Mouse (Mus musculus): ENCODE data around the gene Lypla2.
A peak's percentile ranks its signal among the peaks of the same experiment; 100 is the strongest.
"Not testable (repeated sequence)": the region's sequence is repeated elsewhere in the genome, so short reads cannot be mapped to it uniquely, and the experiment has no call there.

Lypla2 gene

GRCm38 (mm10) chr4:135949475-135949874 is 23.0 kb downstream of the Lypla2 start:
- no peak for DNase-seq (ENCODE audit: low read depth, low spot score)

DNA sequence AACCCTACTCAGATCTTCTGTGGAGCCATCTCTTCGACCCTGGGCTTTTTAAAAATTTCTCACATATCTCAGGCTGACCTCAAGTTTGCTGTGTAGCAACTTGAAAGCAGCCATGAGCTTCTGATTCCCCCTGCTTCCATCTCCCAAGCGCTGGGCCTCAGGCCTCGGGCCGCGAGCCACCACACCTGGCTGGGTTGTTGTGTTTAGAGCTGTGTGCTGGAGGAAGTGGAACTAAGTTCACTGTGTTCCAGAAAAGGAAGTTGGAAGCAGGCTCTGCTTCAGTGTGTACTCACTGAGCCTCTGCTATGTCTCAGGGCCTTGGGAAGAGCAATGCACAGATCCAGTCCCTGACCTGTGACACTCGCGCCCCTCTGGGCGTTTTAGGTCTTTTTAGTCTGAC is 24.3 kb downstream of the Lypla2 start:
- no peak for DNase-seq (ENCODE audit: low read depth, low spot score)

GRCm38 (mm10) chr4:135946659-135947301 is 25.6 kb downstream of the Lypla2 start:
- no peak for DNase-seq (ENCODE audit: low read depth, low spot score)

- peak; percentile 91 for DNase-seq (ENCODE audit: low read depth, low spot score)
Observed at GRCm38 (mm10) chr4:135946278-135946658, 26.2 kb downstream of the Lypla2 start, which contains the start of gene Hmgcl. Gene Hmgcl, plus strand, starts transcription at chr4:135946448.

DNA sequence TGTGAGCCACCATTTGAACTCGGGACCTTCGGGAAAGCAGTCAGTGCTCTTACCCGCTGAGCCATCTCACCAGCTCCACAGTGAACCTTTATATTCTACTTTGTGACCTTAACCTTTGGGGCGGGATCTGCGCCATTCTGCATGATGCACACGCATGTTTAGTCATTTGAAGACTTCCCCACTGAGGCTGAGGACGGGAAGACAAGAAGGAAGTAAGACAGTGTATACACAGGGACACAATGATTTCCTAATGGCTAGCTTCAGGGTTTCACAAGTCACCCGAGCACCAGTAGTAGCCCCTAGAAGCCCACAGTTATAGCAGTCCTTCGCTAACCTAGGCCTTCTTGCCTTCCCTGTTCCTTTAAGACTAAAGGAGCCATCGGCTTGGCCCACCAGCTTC is 26.7 kb downstream of the Lypla2 start:
- DNase-seq (ENCODE audit: low read depth, low spot score): no peak

GRCm38 (mm10) chr4:135943389-135943788 is 29.0 kb downstream of the Lypla2 start:
- DNase-seq (ENCODE audit: low read depth, low spot score): no peak

- DNase-seq (ENCODE audit: low read depth, low spot score): no peak
Observed at GRCm38 (mm10) chr4:135942193-135942592, 30.2 kb downstream of the Lypla2 start.

GRCm38 (mm10) chr4:135941026-135941425 is 31.4 kb downstream of the Lypla2 start:
- not testable (repeated sequence) for DNase-seq (ENCODE audit: low read depth, low spot score)

GRCm38 (mm10) chr4:135938858-135939257 is 33.6 kb downstream of the Lypla2 start:
- DNase-seq (ENCODE audit: low read depth, low spot score): no peak

GRCm38 (mm10) chr4:135935502-135935901 is 36.9 kb downstream of the Lypla2 start:
- no peak for DNase-seq (ENCODE audit: low read depth, low spot score)

GRCm38 (mm10) chr4:135934708-135935500 is 37.5 kb downstream of the Lypla2 start:
- no peak for DNase-seq (ENCODE audit: low read depth, low spot score)

GRCm38 (mm10) chr4:135931832-135932231 is 40.6 kb downstream of the Lypla2 start:
- DNase-seq (ENCODE audit: low read depth, low spot score): no peak

GRCm38 (mm10) chr4:135930239-135930638 is 42.2 kb downstream of the Lypla2 start:
- no peak for DNase-seq (ENCODE audit: low read depth, low spot score)

- DNase-seq (ENCODE audit: low read depth, low spot score): no peak
Observed at GRCm38 (mm10) chr4:135929828-135930227, 42.6 kb downstream of the Lypla2 start.

- DNase-seq (ENCODE audit: low read depth, low spot score): no peak
Observed at GRCm38 (mm10) chr4:135929405-135929804, 43.0 kb downstream of the Lypla2 start.

DNA sequence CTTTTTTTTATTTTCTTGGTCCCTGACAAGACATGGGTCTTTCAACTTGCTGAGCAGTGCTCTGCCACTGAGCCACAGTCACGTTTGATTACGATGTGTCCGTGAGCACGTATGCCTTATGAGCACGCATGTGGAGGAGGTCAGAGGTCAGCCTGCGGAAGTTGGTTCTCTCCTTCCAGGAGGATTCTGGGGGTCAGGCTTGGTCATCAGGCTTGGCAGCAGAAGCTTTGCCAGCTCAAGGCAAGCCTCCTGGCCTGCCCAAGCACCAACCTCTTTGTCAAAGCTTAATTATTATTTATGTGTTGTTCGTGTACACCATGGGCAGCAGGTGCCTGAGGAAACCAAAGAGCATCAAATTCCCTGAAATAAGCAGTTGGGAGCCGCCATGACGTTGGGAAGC is 44.0 kb downstream of the Lypla2 start:
- no peak for DNase-seq (ENCODE audit: low read depth, low spot score)

DNA sequence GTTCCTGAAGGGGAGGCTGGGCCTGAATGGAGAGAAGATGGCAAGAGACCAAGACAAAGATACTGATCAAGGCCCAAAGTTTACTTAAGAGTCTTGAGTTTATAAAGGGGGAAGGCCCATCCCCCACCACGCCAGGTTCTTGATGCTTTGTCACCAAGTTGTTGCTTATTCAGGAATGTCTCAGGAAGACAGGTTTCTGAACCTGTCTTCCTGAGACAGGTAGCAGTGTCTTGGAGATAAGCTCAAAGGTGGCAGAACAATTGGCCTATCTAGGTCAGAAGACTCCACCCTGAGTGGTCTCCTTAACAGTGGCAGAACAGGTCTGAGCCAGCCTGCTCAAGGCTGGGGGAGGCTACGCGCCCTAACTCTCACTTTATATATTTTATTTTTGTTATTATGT is 45.6 kb downstream of the Lypla2 start:
- no peak for DNase-seq (ENCODE audit: low read depth, low spot score)

DNA sequence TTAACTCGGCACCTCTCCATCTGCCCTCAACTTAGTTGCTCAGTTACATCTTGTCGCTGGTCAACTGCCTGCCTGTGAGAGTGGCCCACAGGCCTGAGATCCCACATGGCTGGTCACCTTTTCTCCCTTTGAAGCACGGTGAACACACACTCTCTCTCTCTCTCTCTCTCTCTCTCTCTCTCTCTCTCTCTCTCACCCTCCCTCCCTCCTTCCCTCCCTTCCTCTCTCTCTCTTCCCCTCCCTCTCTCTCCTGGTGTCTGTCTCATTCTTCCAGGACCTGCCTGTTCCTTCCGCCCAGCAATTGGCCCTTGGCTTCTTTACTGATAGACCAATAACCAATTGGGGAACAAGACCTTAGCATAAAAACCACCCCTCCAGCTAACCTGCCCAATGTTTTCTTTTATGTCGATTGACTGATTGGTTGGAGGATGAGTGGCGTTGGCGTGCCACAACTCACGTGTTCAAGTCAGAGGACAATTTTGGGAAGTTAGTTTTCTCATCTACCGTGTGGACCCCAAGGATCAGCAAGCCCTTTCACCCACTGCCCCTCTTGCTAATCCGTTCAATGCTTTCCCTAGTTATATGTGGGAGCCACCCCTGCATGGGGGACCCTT is 46.1 kb downstream of the Lypla2 start:
- no peak for DNase-seq (ENCODE audit: low read depth, low spot score)

- DNase-seq (ENCODE audit: low read depth, low spot score): no peak
Observed at GRCm38 (mm10) chr4:135925341-135925740, 47.1 kb downstream of the Lypla2 start.

GRCm38 (mm10) chr4:135924418-135924817 is 48.0 kb downstream of the Lypla2 start:
- no peak for DNase-seq (ENCODE audit: low read depth, low spot score)

- no peak for DNase-seq (ENCODE audit: low read depth, low spot score)
Observed at GRCm38 (mm10) chr4:135922190-135922589, 50.2 kb downstream of the Lypla2 start.

DNA sequence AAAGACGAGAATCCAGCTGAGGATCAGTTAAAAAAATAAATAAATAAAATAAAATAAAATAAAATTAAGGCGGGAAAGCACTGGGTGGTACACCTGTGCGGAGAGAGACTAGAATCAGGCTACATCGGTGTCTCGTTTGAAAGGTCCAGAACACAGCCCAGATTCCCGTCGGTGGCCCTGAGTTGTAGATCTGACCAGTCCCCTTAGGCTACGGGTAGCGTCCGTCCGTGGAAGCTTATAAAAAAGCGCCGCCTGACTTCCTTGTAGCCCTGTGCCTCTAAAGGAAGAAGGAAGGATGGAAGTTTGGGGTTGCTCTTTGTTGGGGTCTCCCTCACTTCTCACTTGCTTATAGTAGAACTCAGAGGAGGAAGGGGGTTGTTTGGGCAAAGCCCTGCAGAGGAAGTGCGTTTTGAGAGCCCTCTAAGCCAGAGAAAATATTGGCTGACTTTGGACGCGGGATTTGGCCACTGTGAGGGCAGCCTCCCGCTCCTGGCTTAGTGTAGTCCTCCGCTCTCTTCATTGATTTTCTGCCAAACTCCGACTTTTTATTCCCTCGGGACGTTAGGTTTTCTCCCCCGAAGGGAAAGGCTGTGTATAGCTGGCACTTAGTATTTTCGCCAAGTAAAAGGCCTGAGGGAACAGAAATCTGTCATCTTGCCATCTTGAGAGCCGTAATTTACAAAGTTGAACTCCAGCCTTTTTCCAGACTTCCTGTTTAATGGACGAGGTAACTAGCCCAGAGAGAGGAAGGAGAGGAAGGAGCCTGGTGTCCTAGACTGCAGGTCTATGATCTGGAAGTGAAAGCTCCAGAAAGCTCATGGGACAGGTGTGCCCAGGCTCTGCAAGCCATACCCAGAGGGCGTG is 50.9 kb downstream of the Lypla2 start:
- DNase-seq (ENCODE audit: low read depth, low spot score): no peak
